Mouse (Mus musculus) midbrain, embryonic 12.5 days (tissue): ENCODE data around the gene Afap1. TPM values are rescaled to one million over a fixed set of nuclear protein-coding genes. Genes with fewer than 3 reads are reported as not detected.

ENCODE experiments used
- ATAC-seq: fragments of 200-750 bp; cut with Nextera tagmentation; 2 replicates; pipeline ENCODE4 v1.8.0; 2017; ENCODE audit warnings: low read depth, moderate TSS enrichment, moderate library complexity; ENCODE audit not compliant: low FRiP score
- H3K27ac ChIP-seq: fragments of 300-500 bp; sonication (generic); replicated peaks from 2 replicates; pipeline ENCODE4 v1.5.1; 2016; ENCODE audit warnings: mild to moderate bottlenecking
- H3K27me3 ChIP-seq: fragments of 300-500 bp; sonication (generic); 2 replicates; pipeline ENCODE4 v1.6.1; 2016; ENCODE audit warnings: mild to moderate bottlenecking
- H3K36me3 ChIP-seq: fragments of 300-500 bp; sonication (generic); 2 replicates; pipeline ENCODE4 v1.6.1; 2016
- H3K4me1 ChIP-seq: fragments of 300-500 bp; sonication (generic); 2 replicates; pipeline ENCODE4 v1.6.1; 2016
- H3K4me2 ChIP-seq: fragments of 300-500 bp; sonication (generic); replicated peaks from 2 replicates; pipeline ENCODE4 v1.6.1; 2016; ENCODE audit warnings: mild to moderate bottlenecking, moderate library complexity
- H3K4me3 ChIP-seq: fragments of 300-500 bp; sonication (generic); 2 replicates; pipeline ENCODE4 v1.5.1; 2016; ENCODE audit warnings: mild to moderate bottlenecking
- H3K9ac ChIP-seq: fragments of 300-500 bp; sonication (generic); replicated peaks from 2 replicates; pipeline ENCODE4 v1.6.1; 2016; ENCODE audit warnings: mild to moderate bottlenecking, moderate library complexity
- H3K9me3 ChIP-seq: fragments of 300-500 bp; sonication (generic); 2 replicates; pipeline ENCODE4 v1.6.1; 2016; ENCODE audit warnings: mild to moderate bottlenecking
- WGBS: fragments of 180-500 bp; shearing (Covaris S2); methylation state at CpG from one replicate; pipeline ENCODE4 v1.1.7; 2016; 5-methylcytosine and 5-hydroxymethylcytosine counted together
- polyA plus RNA-seq: library from polyadenylated mRNA; unstranded; fragments of >200 nt; fragmentation: Nextera tagmentation; extraction: Ambion mirVana; gene quantifications from 2 replicates; pipeline ENCODE4 v1.2.1, GENCODE M21; 2016

The Afap1 gene
- polyA plus RNA-seq, result 60.7 and 64.6 TPM in 2 replicates

DNA sequence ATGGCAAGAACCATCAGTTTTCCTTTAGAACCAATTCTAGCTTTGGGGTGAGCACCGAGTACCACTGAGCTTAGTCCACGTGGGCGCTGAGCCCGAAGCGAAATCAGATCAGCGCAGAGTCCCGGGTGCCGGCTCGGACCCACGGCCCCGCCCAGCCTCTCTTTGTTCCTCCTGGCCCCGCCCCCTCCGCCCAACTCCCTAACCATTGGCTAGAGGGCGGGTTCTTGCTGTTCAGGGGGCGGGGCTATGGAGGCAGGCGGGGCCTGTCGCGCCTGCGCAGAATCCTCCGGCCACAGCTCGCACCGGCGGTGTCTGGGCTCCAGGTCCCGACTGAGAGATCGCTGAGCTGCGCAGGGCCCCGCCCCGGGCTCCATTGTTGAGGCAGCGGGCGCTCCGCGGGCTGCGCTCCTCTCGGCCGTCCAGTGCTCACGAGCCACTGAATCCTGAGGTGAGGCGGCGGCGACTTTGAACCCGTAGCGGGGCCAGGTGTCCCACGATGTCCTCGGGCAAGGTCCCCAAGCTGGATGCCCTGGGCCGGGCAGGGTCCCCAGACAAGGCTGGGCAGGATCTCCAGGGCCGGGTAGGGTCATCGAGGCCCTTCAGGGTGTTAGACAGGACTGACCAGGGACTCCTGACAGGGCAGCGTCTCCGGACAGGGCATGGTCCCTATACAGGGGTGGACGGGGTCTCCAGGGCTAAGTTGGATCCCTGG lies at the start of gene Afap1:
TSS of gene Afap1 (plus strand) at position 227 of the 712 bp plus-strand sequence.
- peak; percentile 94 for ATAC-seq
- Histone ChIP-seq H3K36me3 (no peaks in the 10 kb centered on the region), H3K27ac (peak within 1 kb of the TSS; percentile 83), H3K4me1 (peaks cover 35% of the 10 kb centered on the region), H3K4me3 (peak within 1 kb of the TSS; percentile 84), H3K9me3 (no peaks in the 10 kb centered on the region), H3K4me2 (peak within 1 kb of the TSS; percentile 93), H3K27me3 (peaks cover 22% of the 10 kb centered on the region), H3K9ac (peak within 1 kb of the TSS; percentile 95)
- under 1% methylated on average over 49 of the region's 49 CpGs for WGBS

GRCm38 (mm10) chr5:35851485-35851884 lies 41.6 kb upstream of the Afap1 start:
- Histone ChIP-seq H3K4me3 (no peak overlapping the region), H3K27ac (no peak overlapping the region), H3K4me1 (peaks cover 14% of the 10 kb centered on the region), H3K36me3 (no peaks in the 10 kb centered on the region), H3K9me3 (no peaks in the 10 kb centered on the region), H3K27me3 (no peaks in the 10 kb centered on the region; the same call in 1 of the 2 replicates), H3K4me2 (no peak overlapping the region), H3K9ac (no peak overlapping the region)
- WGBS, result 40% methylated on average over 5 of the region's 5 CpGs
- no peak for ATAC-seq

GRCm38 (mm10) chr5:35853463-35853862 lies 39.7 kb upstream of the Afap1 start:
- Histone ChIP-seq H3K9ac (no peak overlapping the region), H3K4me1 (peaks cover 14% of the 10 kb centered on the region), H3K4me3 (no peak overlapping the region), H3K36me3 (no peaks in the 10 kb centered on the region), H3K9me3 (no peaks in the 10 kb centered on the region), H3K27ac (no peak overlapping the region), H3K4me2 (no peak overlapping the region), H3K27me3 (no peaks in the 10 kb centered on the region; the same call in 1 of the 2 replicates)
- WGBS, result 90% methylated on average over 4 of the region's 4 CpGs
- ATAC-seq, result no peak

DNA sequence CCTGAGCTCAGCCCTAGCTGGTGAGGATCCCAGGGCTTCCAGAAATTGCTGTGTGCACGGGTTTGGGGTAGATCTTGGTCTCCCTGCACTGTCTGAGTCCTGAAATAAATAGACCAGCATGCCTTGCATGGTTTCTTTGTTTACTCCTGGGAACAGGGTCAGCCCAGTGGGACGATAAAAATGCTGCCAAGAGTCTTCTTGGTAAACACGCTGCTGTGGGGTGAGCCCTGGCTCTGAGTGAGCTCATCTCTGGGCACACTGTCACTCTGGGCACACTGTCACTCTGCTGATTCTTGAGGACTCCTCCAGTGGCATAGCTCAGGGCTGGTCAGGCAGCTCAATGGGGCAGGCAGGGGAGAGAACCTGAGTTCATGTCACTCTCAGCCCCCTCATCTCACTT lies 36.9 kb upstream of the Afap1 start:
- no peak overlapping the region for H3K27ac ChIP-seq
- no peaks in the 10 kb centered on the region for H3K36me3 ChIP-seq
- no peak for ATAC-seq
- peaks cover 3% of the 10 kb centered on the region; the same call in 1 of the 2 replicates for H3K27me3 ChIP-seq
- no peaks in the 10 kb centered on the region for H3K9me3 ChIP-seq
- WGBS, result 47% methylated on average over 3 of the region's 3 CpGs
- H3K4me3 ChIP-seq, result no peak overlapping the region
- H3K4me1 ChIP-seq, result peaks cover 6% of the 10 kb centered on the region
- no peak overlapping the region for H3K4me2 ChIP-seq
- H3K9ac ChIP-seq, result no peak overlapping the region

GRCm38 (mm10) chr5:35858069-35858468 lies 35.0 kb upstream of the Afap1 start:
- Histone ChIP-seq H3K4me1 (no peaks in the 10 kb centered on the region; the same call in 1 of the 2 replicates), H3K27me3 (0 out of 2 replicates have a peak, but pooled peaks cover 3% of the 10 kb centered on the region), H3K4me3 (no peak overlapping the region), H3K27ac (no peak overlapping the region), H3K9ac (no peak overlapping the region), H3K4me2 (no peak overlapping the region), H3K36me3 (no peaks in the 10 kb centered on the region), H3K9me3 (no peaks in the 10 kb centered on the region)
- no peak for ATAC-seq
- WGBS, result 25% methylated on average over 6 of the region's 6 CpGs

DNA sequence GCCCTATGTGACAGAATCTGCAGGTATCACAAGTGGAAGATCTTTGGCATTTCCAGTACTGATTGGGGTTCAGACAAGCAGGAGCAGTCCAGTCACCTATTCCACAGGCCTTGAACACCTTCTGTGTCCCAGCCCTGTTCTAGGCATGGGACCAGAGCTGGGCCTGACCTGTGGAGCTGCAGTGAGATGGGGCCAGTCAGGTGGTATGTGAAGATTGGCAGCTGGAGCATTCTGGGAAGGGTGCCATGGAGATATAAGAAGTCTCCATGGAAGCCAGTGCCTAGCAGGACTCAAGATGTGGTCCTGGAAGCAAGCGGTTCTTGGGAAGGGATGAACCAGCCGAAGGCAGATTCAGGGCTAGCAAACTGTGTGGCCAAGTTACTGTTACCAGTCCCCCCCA lies 31.7 kb upstream of the Afap1 start:
- WGBS, result 92% methylated on average over 2 of the region's 2 CpGs

DNA sequence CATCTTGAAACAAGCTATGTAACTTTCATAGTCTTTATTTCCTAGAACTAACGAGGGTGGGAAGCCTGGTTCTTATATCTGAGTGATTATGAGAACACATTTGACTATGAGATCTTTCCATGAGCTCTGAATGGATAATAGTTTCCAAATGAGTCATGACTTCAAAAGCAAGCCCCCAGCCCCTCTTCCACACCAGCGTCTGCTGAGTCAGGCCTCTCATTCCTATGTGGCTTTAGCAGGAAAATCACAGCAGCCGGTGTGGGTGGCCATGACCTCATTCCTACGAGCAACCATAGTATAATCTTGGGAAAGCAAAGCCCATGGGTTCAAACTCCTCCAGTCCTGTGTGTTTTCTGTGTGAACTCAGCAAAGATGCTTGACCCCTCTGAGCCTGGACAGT lies 23.1 kb upstream of the Afap1 start:
- 83% methylated on average over 4 of the region's 4 CpGs for WGBS
- Histone ChIP-seq H3K4me1 (peaks cover 5% of the 10 kb centered on the region; the same call in 1 of the 2 replicates), H3K27me3 (no peaks in the 10 kb centered on the region), H3K4me3 (no peak overlapping the region), H3K9ac (no peak overlapping the region), H3K27ac (no peak overlapping the region), H3K4me2 (no peak overlapping the region), H3K9me3 (no peaks in the 10 kb centered on the region), H3K36me3 (no peaks in the 10 kb centered on the region)
- ATAC-seq, result no peak

More for the DNA sequence above, 31.7 kb upstream of the Afap1 start:
- no peak for ATAC-seq
- H3K4me2 ChIP-seq, result no peak overlapping the region
- no peaks in the 10 kb centered on the region for H3K9me3 ChIP-seq
- H3K4me1 ChIP-seq, result no peaks in the 10 kb centered on the region; the same call in 1 of the 2 replicates
- no peak overlapping the region for H3K27ac ChIP-seq
- H3K9ac ChIP-seq, result no peak overlapping the region
- 0 out of 2 replicates have a peak, but pooled peaks cover 3% of the 10 kb centered on the region for H3K27me3 ChIP-seq
- no peaks in the 10 kb centered on the region for H3K36me3 ChIP-seq
- no peak overlapping the region for H3K4me3 ChIP-seq

DNA sequence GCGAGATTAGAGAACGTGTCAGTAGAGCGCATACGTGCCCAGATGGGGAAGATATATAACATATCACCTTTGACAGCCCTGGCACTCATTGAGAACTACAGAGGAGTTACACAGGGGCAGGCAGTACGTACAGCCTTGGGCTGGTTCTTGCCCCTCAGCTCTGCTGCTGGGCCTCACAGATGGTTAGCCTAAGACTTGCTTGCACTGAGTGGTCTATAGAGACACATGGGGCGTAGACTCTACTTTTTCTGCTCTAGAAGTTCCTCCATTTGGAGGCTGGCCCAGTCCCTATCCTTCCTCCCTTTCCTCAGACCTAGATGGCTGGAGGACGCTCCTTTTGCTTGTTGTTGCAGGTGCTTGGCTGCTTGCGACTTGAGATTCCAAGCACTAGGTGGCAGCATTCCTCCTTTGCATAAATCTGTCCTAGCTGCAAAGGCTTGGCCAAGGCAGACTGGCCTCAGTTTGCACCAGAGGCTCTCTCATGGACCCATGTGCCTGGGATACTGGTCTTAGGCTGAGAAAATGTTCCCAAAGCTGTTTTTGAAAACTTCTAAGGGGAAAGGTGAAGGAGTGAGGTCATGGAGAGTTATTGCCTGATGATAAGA lies 22.6 kb upstream of the Afap1 start:
- Histone ChIP-seq H3K4me3 (no peak overlapping the region), H3K4me2 (no peak overlapping the region), H3K27ac (no peak overlapping the region), H3K9ac (no peak overlapping the region), H3K9me3 (no peaks in the 10 kb centered on the region), H3K4me1 (peaks cover 5% of the 10 kb centered on the region; the same call in 1 of the 2 replicates), H3K27me3 (no peaks in the 10 kb centered on the region), H3K36me3 (no peaks in the 10 kb centered on the region)
- 61% methylated on average over 8 of the region's 8 CpGs for WGBS
- ATAC-seq, result peak; percentile 54; the same call in 1 of the 2 replicates

DNA sequence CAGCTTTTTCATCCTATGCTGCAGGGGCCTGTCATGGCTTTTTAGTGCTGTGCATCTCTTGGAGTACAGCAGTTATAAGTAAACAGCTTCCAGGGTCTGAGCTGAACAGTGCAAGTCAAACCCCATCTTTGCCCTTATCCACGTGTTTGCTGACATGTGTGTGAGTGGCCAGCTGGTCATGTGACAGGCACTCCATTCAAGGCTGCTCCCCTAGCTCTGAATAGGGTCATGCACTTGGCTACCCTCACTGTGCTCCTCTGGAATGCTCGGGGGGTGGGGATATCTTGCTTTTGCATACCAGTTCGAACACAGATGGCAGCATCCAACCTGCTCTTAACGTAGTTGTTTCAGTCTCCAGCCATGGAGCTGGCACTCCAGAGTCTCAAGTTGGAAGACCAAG lies 19.7 kb upstream of the Afap1 start:
- H3K27me3 ChIP-seq, result peaks cover 8% of the 10 kb centered on the region; the same call in 1 of the 2 replicates
- no peak overlapping the region for H3K4me3 ChIP-seq
- no peak overlapping the region for H3K9ac ChIP-seq
- H3K9me3 ChIP-seq, result no peaks in the 10 kb centered on the region
- no peak for ATAC-seq
- H3K27ac ChIP-seq, result no peak overlapping the region
- WGBS, result 43% methylated on average over 4 of the region's 4 CpGs
- H3K4me2 ChIP-seq, result no peak overlapping the region
- no peaks in the 10 kb centered on the region for H3K36me3 ChIP-seq
- peaks cover 5% of the 10 kb centered on the region; the same call in 1 of the 2 replicates for H3K4me1 ChIP-seq

DNA sequence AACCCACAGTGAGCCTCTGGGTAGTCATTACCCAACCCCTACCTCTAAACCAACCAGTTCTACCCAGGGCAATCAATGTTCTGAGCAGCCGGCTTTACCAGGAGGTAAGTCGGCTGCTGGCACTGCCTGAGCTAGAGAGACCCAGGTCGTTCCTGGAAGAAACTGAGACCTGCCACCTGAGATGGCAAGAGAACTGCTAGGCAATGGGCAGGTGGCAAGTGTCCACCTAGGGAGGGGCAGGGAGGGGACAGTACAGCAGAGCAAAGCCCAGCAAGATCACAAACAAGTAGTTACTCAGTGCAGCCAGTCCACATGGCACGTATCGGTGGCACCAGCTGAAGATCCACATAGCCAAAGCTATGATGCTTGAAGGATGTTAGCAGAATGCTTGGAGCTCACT lies 16.9 kb upstream of the Afap1 start:
- Histone ChIP-seq H3K4me3 (no peak overlapping the region), H3K4me1 (peaks cover 8% of the 10 kb centered on the region; the same call in 1 of the 2 replicates), H3K36me3 (no peaks in the 10 kb centered on the region), H3K4me2 (no peak overlapping the region), H3K9ac (no peak overlapping the region), H3K27ac (no peak overlapping the region), H3K9me3 (no peaks in the 10 kb centered on the region), H3K27me3 (peaks cover 8% of the 10 kb centered on the region; the same call in 1 of the 2 replicates)
- ATAC-seq, result no peak
- 88% methylated on average over 5 of the region's 5 CpGs for WGBS

- no peak overlapping the region for H3K27ac ChIP-seq
- 89% methylated on average over 8 of the region's 8 CpGs for WGBS
Observed at GRCm38 (mm10) chr5:35879199-35879598, 13.9 kb upstream of the Afap1 start.

DNA sequence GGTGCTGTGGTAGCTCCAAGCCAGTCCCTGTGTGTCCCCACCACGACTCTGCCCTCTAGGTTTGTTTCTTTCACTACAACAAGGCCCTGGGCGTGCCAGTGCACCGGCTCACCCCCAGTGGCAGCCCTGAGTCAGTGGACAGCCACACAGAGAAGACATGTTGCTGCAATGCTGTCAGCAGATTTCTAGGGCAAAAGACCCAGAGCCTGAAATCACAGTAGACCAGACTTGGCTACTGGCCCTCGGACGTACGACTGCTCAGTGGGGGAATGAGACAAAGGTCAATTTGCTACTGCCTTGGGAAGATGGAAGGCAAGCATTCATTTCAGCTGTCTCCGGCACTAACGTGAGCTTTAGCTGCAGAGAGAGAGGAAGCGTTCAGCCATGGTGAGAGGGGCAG lies 10.7 kb upstream of the Afap1 start:
- Histone ChIP-seq H3K9ac (no peak overlapping the region), H3K36me3 (no peaks in the 10 kb centered on the region), H3K27ac (no peak overlapping the region), H3K4me1 (0 out of 2 replicates have a peak, but pooled peaks cover 3% of the 10 kb centered on the region), H3K4me2 (no peak overlapping the region), H3K27me3 (no peaks in the 10 kb centered on the region; the same call in 1 of the 2 replicates), H3K4me3 (no peak overlapping the region), H3K9me3 (no peaks in the 10 kb centered on the region)
- ATAC-seq, result no peak
- WGBS, result 64% methylated on average over 9 of the region's 9 CpGs

More at GRCm38 (mm10) chr5:35879199-35879598, 13.9 kb upstream of the Afap1 start:
- Histone ChIP-seq H3K4me3 (no peak overlapping the region), H3K4me1 (0 out of 2 replicates have a peak, but pooled peaks cover 3% of the 10 kb centered on the region), H3K36me3 (no peaks in the 10 kb centered on the region), H3K27me3 (peaks cover 8% of the 10 kb centered on the region; the same call in 1 of the 2 replicates), H3K9me3 (no peaks in the 10 kb centered on the region), H3K4me2 (no peak overlapping the region), H3K9ac (no peak overlapping the region)
- no peak for ATAC-seq
